Mouse (Mus musculus): ENCODE data around the gene Olfr531. TPM values are rescaled to one million over a fixed set of nuclear protein-coding genes. Genes with fewer than 3 reads are reported as not detected.

Olfr531 gene
- polyA plus RNA-seq (2012; rRNA removed; ENCODE audit: low replicate concordance), result not detected in 2 replicates

GRCm38 (mm10) chr7:140402818-140403217, at the start of gene Olfr531:
TSS of gene Olfr531 (minus strand) at chr7:140402918.

GRCm38 (mm10) chr7:140421539-140421938, 18.8 kb upstream of the Olfr531 start, which contains the start of gene Olfr532:
TSS of gene Olfr532 (minus strand) at chr7:140421639.

GRCm38 (mm10) chr7:140376231-140376630, 26.5 kb downstream of the Olfr531 start, which contains the start of gene Olfr530:
TSS of gene Olfr530 (minus strand) at chr7:140376331.

GRCm38 (mm10) chr7:140361571-140361970, 41.1 kb downstream of the Olfr531 start, which contains the start of gene Olfr60:
TSS of gene Olfr60 (minus strand) at chr7:140361671.

Other genes with a start within 250 kb of the Olfr531 start
- gene Sprn, start 248.0 kb downstream of the Olfr531 start, polyA plus RNA-seq (2012; rRNA removed; ENCODE audit: low replicate concordance), result 0.70 and 0.87 TPM in 2 replicates
- gene Olfr522, start 238.2 kb downstream of the Olfr531 start, polyA plus RNA-seq (2012; rRNA removed; ENCODE audit: low replicate concordance), result not detected in 2 replicates
- 0.40 and 0.73 TPM in 2 replicates for gene Olfr523, start 229.7 kb downstream of the Olfr531 start, polyA plus RNA-seq (2012; rRNA removed; ENCODE audit: low replicate concordance)
- 0.13 TPM in 1 of 2 replicates, not detected in the other for gene Olfr524, start 197.0 kb downstream of the Olfr531 start, polyA plus RNA-seq (2012; rRNA removed; ENCODE audit: low replicate concordance)
- gene Cd163l1, start 184.7 kb downstream of the Olfr531 start, polyA plus RNA-seq (2012; rRNA removed; ENCODE audit: low replicate concordance), result 1.7 and 3.0 TPM in 2 replicates
- 3.4 and 4.5 TPM in 2 replicates for gene 5830411N06Rik, start 155.6 kb downstream of the Olfr531 start, polyA plus RNA-seq (2012; rRNA removed; ENCODE audit: low replicate concordance)
- gene Olfr525, start 82.1 kb downstream of the Olfr531 start, polyA plus RNA-seq (2012; rRNA removed; ENCODE audit: low replicate concordance), result not detected in 2 replicates
- not detected in 2 replicates for gene Olfr527, start 68.9 kb downstream of the Olfr531 start, polyA plus RNA-seq (2012; rRNA removed; ENCODE audit: low replicate concordance)
- 1.1 and 1.2 TPM in 2 replicates for gene Olfr60, start 41.2 kb downstream of the Olfr531 start, polyA plus RNA-seq (2012; rRNA removed; ENCODE audit: low replicate concordance)
- gene Olfr530, start 26.6 kb downstream of the Olfr531 start, polyA plus RNA-seq (2012; rRNA removed; ENCODE audit: low replicate concordance), result not detected in 2 replicates
- gene Olfr532, start 18.7 kb upstream of the Olfr531 start, polyA plus RNA-seq (2012; rRNA removed; ENCODE audit: low replicate concordance), result not detected in 2 replicates
- not detected in 2 replicates for gene Olfr533, start 60.5 kb upstream of the Olfr531 start, polyA plus RNA-seq (2012; rRNA removed; ENCODE audit: low replicate concordance)
- not detected in 2 replicates for gene Olfr535, start 81.3 kb upstream of the Olfr531 start, polyA plus RNA-seq (2012; rRNA removed; ENCODE audit: low replicate concordance)
- not detected in 2 replicates for gene Olfr536, start 104.5 kb upstream of the Olfr531 start, polyA plus RNA-seq (2012; rRNA removed; ENCODE audit: low replicate concordance)
- not detected in 2 replicates for gene Olfr538, start 165.0 kb upstream of the Olfr531 start, polyA plus RNA-seq (2012; rRNA removed; ENCODE audit: low replicate concordance)
- not detected in 2 replicates for gene Olfr46, start 198.4 kb upstream of the Olfr531 start, polyA plus RNA-seq (2012; rRNA removed; ENCODE audit: low replicate concordance)
- gene Olfr61, start 226.1 kb upstream of the Olfr531 start, polyA plus RNA-seq (2012; rRNA removed; ENCODE audit: low replicate concordance), result not detected in 2 replicates
- not detected in 2 replicates for gene Olfr53, start 243.5 kb upstream of the Olfr531 start, polyA plus RNA-seq (2012; rRNA removed; ENCODE audit: low replicate concordance)